Mouse (Mus musculus) testis, adult 2 months (tissue): ENCODE measurements around the gene Slc6a4.

Experiments used
- CTCF ChIP-seq: fragments of 200-500 bp; IDR thresholded peaks from 2 replicates; pipeline ENCODE4 v1.5.1; 2012; ENCODE audit warnings: low read depth, mild to moderate bottlenecking, inconsistent platforms, low read length, moderate library complexity; ENCODE audit not compliant: control insufficient read depth, insufficient read depth, insufficient replicate concordance
- POLR2A ChIP-seq: fragments of 200-500 bp; IDR thresholded peaks from 2 replicates; pipeline ENCODE4 v1.6.1; 2012; ENCODE audit warnings: low read depth, mild to moderate bottlenecking, inconsistent platforms, low read length, moderate library complexity; ENCODE audit not compliant: control insufficient read depth

DNA sequence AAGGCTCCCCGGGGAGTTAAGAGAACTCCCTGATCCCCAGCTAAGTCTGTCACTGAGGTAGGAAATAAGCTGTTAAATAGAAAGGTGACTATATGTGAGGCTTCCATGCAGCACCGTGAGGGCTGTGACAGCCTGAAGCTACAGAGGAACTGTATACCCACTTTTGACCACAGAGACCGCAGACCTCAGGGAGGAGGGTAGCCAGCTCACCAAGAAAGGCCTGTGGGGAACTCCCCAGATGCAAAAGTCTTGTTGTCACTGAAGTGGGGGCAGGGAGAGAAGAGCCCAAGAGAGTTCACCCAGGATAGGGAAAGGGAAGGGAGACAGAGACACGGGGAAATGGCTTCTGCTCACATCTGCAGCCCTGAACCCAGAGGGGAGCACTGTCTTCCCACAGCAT lies 5.5 kb upstream of the Slc6a4 start:
- TF ChIP-seq POLR2A = no peak
- TF ChIP-seq CTCF = no peak
